Mouse (Mus musculus) hindbrain, embryonic 14.5 days (tissue): ENCODE measurements around the gene Cfap77. TPM values are rescaled to one million over a fixed set of nuclear protein-coding genes. Genes with fewer than 3 reads are reported as not detected.
A peak's percentile ranks its signal among the peaks of the same experiment; 100 is the strongest.

Source experiments
- ATAC-seq: fragments of 200-750 bp; cut with Nextera tagmentation; 2 replicates; pipeline ENCODE4 v1.8.0; 2017; ENCODE audit warnings: moderate number of reproducible peaks, mild to moderate bottlenecking, moderate TSS enrichment, moderate library complexity; ENCODE audit not compliant: low FRiP score
- DNase-seq: peaks from one replicate; pipeline ENCODE4 v3.0.0-alpha.2; 2015; ENCODE audit warnings: low spot score
- H3K27ac ChIP-seq: fragments of 300-500 bp; sonication (generic); 2 replicates; pipeline ENCODE4 v1.5.1; 2014; ENCODE audit warnings: mild to moderate bottlenecking, moderate library complexity
- H3K27me3 ChIP-seq: fragments of 300-500 bp; sonication (generic); 2 replicates; pipeline ENCODE4 v1.6.1; 2014; ENCODE audit warnings: mild to moderate bottlenecking, low read length, mixed read lengths; ENCODE audit not compliant: control insufficient read depth, insufficient read depth
- H3K36me3 ChIP-seq: fragments of 300-500 bp; sonication (generic); replicated peaks from 2 replicates; pipeline ENCODE4 v1.6.1; 2014; ENCODE audit not compliant: control insufficient read depth, insufficient read depth
- H3K4me1 ChIP-seq: fragments of 300-500 bp; sonication (generic); replicated peaks from 2 replicates; pipeline ENCODE4 v1.6.1; 2014; ENCODE audit warnings: antibody characterized with exemption, low read length, mixed read lengths; ENCODE audit not compliant: control insufficient read depth, insufficient read depth
- H3K4me2 ChIP-seq: fragments of 300-500 bp; sonication (generic); replicated peaks from 2 replicates; pipeline ENCODE4 v1.6.1; 2014; ENCODE audit warnings: mild to moderate bottlenecking, moderate library complexity
- H3K4me3 ChIP-seq: fragments of 300-500 bp; sonication (generic); replicated peaks from 2 replicates; pipeline ENCODE4 v1.5.1; 2014; ENCODE audit warnings: mild to moderate bottlenecking, low read length
- H3K9ac ChIP-seq: fragments of 300-500 bp; sonication (generic); 2 replicates; pipeline ENCODE4 v1.6.1; 2014
- H3K9me3 ChIP-seq: fragments of 300-500 bp; sonication (generic); 2 replicates; pipeline ENCODE4 v1.6.1; 2016; ENCODE audit warnings: low read length; ENCODE audit not compliant: control insufficient read depth
- WGBS: fragments of 180-500 bp; shearing (Covaris S2); extraction: QIAGEN DNeasy Blood & Tissue Kit; methylation state at CpG from one replicate; pipeline ENCODE4 v1.1.7; 2014; 5-methylcytosine and 5-hydroxymethylcytosine counted together
- polyA plus RNA-seq: library from polyadenylated mRNA; unstranded; fragments of >200 nt; fragmentation: Nextera tagmentation; extraction: Ambion mirVana; gene quantifications from 2 replicates; pipeline ENCODE4 v1.2.1, GENCODE M21; 2014

The Cfap77 gene
- polyA plus RNA-seq, 1 experiment from 2014 or later: 0.56 TPM

- Histone ChIP-seq H3K4me1 (peaks cover 29% of the 10 kb centered on the region), H3K9ac (no peak overlapping the region)
These were observed 60.9 kb downstream of the Cfap77 start for GRCm38 (mm10) chr2:28994014-28994413.

GRCm38 (mm10) chr2:28988781-28989180, 66.1 kb downstream of the Cfap77 start:
- Histone ChIP-seq H3K36me3 (no peaks in the 10 kb centered on the region), H3K9ac (no peak overlapping the region), H3K9me3 (no peaks in the 10 kb centered on the region), H3K4me2 (no peak overlapping the region), H3K4me3 (no peak overlapping the region), H3K27ac (no peak overlapping the region), H3K27me3 (0 out of 2 replicates have a peak, but pooled peaks cover 3% of the 10 kb centered on the region), H3K4me1 (no peaks in the 10 kb centered on the region)
- no peak for ATAC-seq
- DNase-seq: no peak
- 91% methylated on average over 3 of the region's 3 CpGs for WGBS

More at GRCm38 (mm10) chr2:28994014-28994413, 60.9 kb downstream of the Cfap77 start:
- Histone ChIP-seq H3K27ac (no peak overlapping the region), H3K36me3 (no peaks in the 10 kb centered on the region), H3K9me3 (no peaks in the 10 kb centered on the region), H3K27me3 (no peaks in the 10 kb centered on the region), H3K4me2 (no peak overlapping the region), H3K4me3 (no peak overlapping the region)
- WGBS: 54% methylated on average over 12 of the region's 12 CpGs
- DNase-seq (no peak), ATAC-seq (no peak)

GRCm38 (mm10) chr2:28980080-28980910, 74.6 kb downstream of the Cfap77 start:
- DNase-seq (no peak), ATAC-seq (no peak)
- no peaks in the 10 kb centered on the region; the same call in none of the 2 replicates for H3K4me1 ChIP-seq
- H3K4me2 ChIP-seq: no peak overlapping the region
- H3K27ac ChIP-seq: no peak overlapping the region
- H3K27me3 ChIP-seq: peaks cover 16% of the 10 kb centered on the region
- 49% methylated on average over 20 of the region's 20 CpGs for WGBS
- no peak overlapping the region for H3K9ac ChIP-seq
- H3K36me3 ChIP-seq: no peaks in the 10 kb centered on the region
- no peak overlapping the region for H3K4me3 ChIP-seq
- H3K9me3 ChIP-seq: no peaks in the 10 kb centered on the region

GRCm38 (mm10) chr2:28978461-28978860, 76.4 kb downstream of the Cfap77 start:
- H3K4me2 ChIP-seq: no peak overlapping the region
- H3K36me3 ChIP-seq: no peaks in the 10 kb centered on the region
- no peak for DNase-seq
- peaks cover 24% of the 10 kb centered on the region for H3K27me3 ChIP-seq
- H3K4me1 ChIP-seq: no peaks in the 10 kb centered on the region; the same call in none of the 2 replicates
- ATAC-seq: no peak
- H3K9me3 ChIP-seq: no peaks in the 10 kb centered on the region
- H3K4me3 ChIP-seq: no peak overlapping the region
- WGBS: 65% methylated on average over 4 of the region's 4 CpGs
- no peak overlapping the region for H3K9ac ChIP-seq
- H3K27ac ChIP-seq: no peak overlapping the region

- no peak overlapping the region for H3K4me2 ChIP-seq
- ATAC-seq: peak; percentile 61; the same call in 1 of the 2 replicates
These were observed 78.2 kb downstream of the Cfap77 start for GRCm38 (mm10) chr2:28976635-28977034.

GRCm38 (mm10) chr2:28975604-28976003, 79.3 kb downstream of the Cfap77 start:
- no peak overlapping the region for H3K9ac ChIP-seq
- H3K36me3 ChIP-seq: no peaks in the 10 kb centered on the region
- 75% methylated on average over 5 of the region's 5 CpGs for WGBS
- no peaks in the 10 kb centered on the region; the same call in none of the 2 replicates for H3K4me1 ChIP-seq
- no peak for ATAC-seq
- H3K27ac ChIP-seq: no peak overlapping the region
- no peak overlapping the region for H3K4me2 ChIP-seq
- H3K4me3 ChIP-seq: no peak overlapping the region
- DNase-seq: no peak
- peaks cover 34% of the 10 kb centered on the region for H3K27me3 ChIP-seq
- no peaks in the 10 kb centered on the region for H3K9me3 ChIP-seq

More at GRCm38 (mm10) chr2:28976635-28977034, 78.2 kb downstream of the Cfap77 start:
- Histone ChIP-seq H3K36me3 (no peaks in the 10 kb centered on the region), H3K9me3 (no peaks in the 10 kb centered on the region), H3K9ac (no peak overlapping the region), H3K4me3 (no peak overlapping the region), H3K27me3 (peaks cover 32% of the 10 kb centered on the region), H3K27ac (no peak overlapping the region), H3K4me1 (no peaks in the 10 kb centered on the region; the same call in none of the 2 replicates)
- WGBS: 8% methylated on average over 7 of the region's 7 CpGs
- DNase-seq: peak; percentile 79

GRCm38 (mm10) chr2:28974520-28974919, 80.3 kb downstream of the Cfap77 start:
- ATAC-seq (no peak), DNase-seq (no peak)
- Histone ChIP-seq H3K27ac (no peak overlapping the region), H3K36me3 (no peaks in the 10 kb centered on the region), H3K9ac (0 out of 2 replicates have a peak overlapping the region, but pooled peaks have one; percentile 5), H3K27me3 (peaks cover 34% of the 10 kb centered on the region), H3K9me3 (no peaks in the 10 kb centered on the region), H3K4me2 (no peak overlapping the region), H3K4me3 (no peak overlapping the region), H3K4me1 (no peaks in the 10 kb centered on the region; the same call in none of the 2 replicates)
- WGBS: 22% methylated on average over 6 of the region's 6 CpGs

GRCm38 (mm10) chr2:28973832-28974450, 80.9 kb downstream of the Cfap77 start:
- H3K4me3 ChIP-seq: no peak overlapping the region
- DNase-seq: no peak
- no peak overlapping the region for H3K4me2 ChIP-seq
- no peak overlapping the region for H3K9ac ChIP-seq
- peaks cover 34% of the 10 kb centered on the region for H3K27me3 ChIP-seq
- no peaks in the 10 kb centered on the region for H3K36me3 ChIP-seq
- WGBS: 39% methylated on average over 15 of the region's 15 CpGs
- H3K9me3 ChIP-seq: no peaks in the 10 kb centered on the region
- H3K27ac ChIP-seq: no peak overlapping the region
- ATAC-seq: no peak
- no peaks in the 10 kb centered on the region; the same call in none of the 2 replicates for H3K4me1 ChIP-seq

- no peak overlapping the region for H3K9ac ChIP-seq
- peaks cover 8% of the 10 kb centered on the region for H3K4me1 ChIP-seq
- ATAC-seq (no peak), DNase-seq (no peak)
- no peak overlapping the region for H3K4me3 ChIP-seq
- WGBS: 55% methylated on average over 14 of the region's 14 CpGs
- H3K27me3 ChIP-seq: peaks cover 33% of the 10 kb centered on the region
- no peaks in the 10 kb centered on the region for H3K36me3 ChIP-seq
- H3K4me2 ChIP-seq: no peak overlapping the region
- H3K27ac ChIP-seq: no peak overlapping the region
- no peaks in the 10 kb centered on the region for H3K9me3 ChIP-seq
These were observed 84.4 kb downstream of the Cfap77 start for GRCm38 (mm10) chr2:28970424-28970823.
